Mouse (Mus musculus): ENCODE measurements at regions not wholly inside any gene's neighbourhood (a gene's known extent, or its start where the extent isn't known, plus 50 kb on each side); places are given as distances from the start of the nearest gene placed in this dataset.

DNA sequence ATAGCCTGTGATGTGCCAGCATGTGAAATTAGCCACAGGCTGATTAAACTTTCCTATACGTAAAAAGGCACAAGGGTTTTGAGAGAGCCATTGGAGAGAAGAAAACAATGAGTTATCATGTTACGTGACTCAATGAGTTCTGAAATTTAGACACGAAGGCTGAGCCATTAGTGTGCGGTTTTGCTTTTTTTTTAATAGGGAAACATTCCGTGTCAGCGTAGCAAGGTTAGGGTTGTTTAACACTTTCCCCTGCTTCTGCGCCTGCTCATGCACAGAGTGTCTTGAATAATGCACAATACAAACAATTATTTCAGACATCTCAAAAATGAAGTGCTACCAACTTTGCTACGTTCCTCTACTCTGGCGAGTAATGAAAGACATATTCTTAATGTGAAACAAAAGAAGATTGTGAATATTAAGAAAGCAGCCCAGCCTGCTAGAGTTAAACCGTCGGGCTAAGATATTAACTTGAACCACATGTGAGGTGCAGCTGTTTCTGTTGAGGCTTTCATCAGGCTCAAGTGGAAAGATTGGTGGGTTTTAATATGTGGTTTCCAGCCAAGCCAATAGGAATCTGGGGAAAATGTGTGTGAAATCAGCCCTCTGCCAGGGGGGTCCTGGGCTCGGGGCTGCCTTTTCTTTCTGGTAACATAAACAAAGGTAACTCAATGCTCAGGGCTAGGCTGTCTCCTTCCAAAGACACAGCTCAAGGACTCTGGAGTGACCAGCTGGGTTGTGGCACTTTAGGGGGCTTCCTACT, 287.2 kb downstream of the Slc4a3 start:
- Histone ChIP-seq H3K27ac (ENCODE audit: insufficient read depth, low read depth, low read length) (no peak overlapping the region), H3K4me3 (ENCODE audit: low read depth, low read length) (no peak overlapping the region), H3K36me3 (ENCODE audit: control insufficient read depth, insufficient read depth, low read length) (no peaks in the 10 kb centered on the region), H3K27me3 (ENCODE audit: control insufficient read depth, insufficient read depth, low read length) (no peaks in the 10 kb centered on the region), H3K4me1 (ENCODE audit: control insufficient read depth, insufficient read depth, insufficient read length, low read length) (no peaks in the 10 kb centered on the region)
- 76% methylated on average over 12 of the region's 12 CpGs for WGBS
- TF ChIP-seq CTCF (IDR thresholded peaks at IDR 0.05; ENCODE audit: extremely low read depth, insufficient read length, insufficient replicate concordance, low read depth, low read length) = no peak
- TF ChIP-seq POLR2A (IDR thresholded peaks at IDR 0.05; ENCODE audit: low read depth, low read length) = no peak

DNA sequence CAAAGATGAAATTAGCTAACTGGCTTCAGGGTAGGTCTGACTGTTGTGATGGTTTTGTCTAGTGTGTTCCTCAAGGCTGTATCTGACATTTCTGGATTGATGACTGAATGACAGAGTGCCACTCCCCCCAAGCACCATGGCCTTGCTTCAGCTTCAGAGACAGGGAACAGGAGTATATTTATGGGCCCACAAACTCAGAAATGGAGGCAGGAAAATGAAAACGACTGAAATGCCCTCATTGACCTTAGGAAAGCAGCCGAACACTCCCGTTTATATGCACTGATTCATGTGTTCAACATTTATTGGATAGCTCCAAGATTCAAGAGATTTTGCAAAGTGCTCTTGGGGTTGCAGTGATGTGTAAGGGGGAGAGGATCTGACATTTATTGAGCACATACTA, 288.3 kb downstream of the Slc4a3 start:
- H3K4me1 ChIP-seq (ENCODE audit: control insufficient read depth, insufficient read depth, insufficient read length, low read length) = no peaks in the 10 kb centered on the region
- H3K4me3 ChIP-seq (ENCODE audit: low read depth, low read length) = no peak overlapping the region
- TF ChIP-seq POLR2A (IDR thresholded peaks at IDR 0.05; ENCODE audit: low read depth, low read length) (no peak), CTCF (IDR thresholded peaks at IDR 0.05; ENCODE audit: extremely low read depth, insufficient read length, insufficient replicate concordance, low read depth, low read length) (no peak)
- H3K27me3 ChIP-seq (ENCODE audit: control insufficient read depth, insufficient read depth, low read length) = no peaks in the 10 kb centered on the region
- no peak overlapping the region for H3K27ac ChIP-seq (ENCODE audit: insufficient read depth, low read depth, low read length)
- 71% methylated on average over 3 of the region's 3 CpGs for WGBS
- H3K36me3 ChIP-seq (ENCODE audit: control insufficient read depth, insufficient read depth, low read length) = no peaks in the 10 kb centered on the region

DNA sequence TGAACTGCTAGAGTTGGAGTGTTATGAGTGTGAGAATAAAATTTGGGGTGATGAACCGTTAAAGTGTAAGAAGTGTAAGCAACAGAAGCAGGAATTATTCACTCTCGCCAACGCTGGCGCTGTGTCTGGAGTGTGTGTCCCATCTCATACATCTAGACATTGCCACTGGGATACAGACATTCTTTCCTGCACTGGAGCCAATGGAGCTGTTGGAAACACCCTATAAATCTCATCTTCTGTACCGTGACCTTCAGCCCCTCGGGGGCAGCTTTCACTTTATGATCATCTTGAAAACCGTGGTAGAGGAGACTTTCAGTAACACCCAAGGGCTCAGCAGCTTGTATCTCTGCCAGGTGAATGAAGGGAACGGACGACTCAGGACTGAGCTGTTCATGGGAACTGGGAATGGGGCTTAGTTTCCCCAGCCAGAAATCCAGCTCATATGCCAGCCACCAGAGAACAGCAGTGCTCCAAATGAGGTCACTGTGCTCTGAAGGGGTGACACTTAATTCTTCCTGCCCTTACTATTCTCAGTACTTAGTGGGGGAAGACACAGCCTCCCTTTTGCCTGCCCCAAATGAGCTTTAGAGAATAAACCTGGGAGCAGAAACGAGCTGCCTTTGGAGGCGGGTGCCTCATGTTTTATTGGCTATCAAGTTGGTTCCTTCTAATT, 293.6 kb downstream of the Slc4a3 start:
- Histone ChIP-seq H3K36me3 (ENCODE audit: control insufficient read depth, insufficient read depth, low read length) (no peaks in the 10 kb centered on the region), H3K27me3 (ENCODE audit: control insufficient read depth, insufficient read depth, low read length) (no peaks in the 10 kb centered on the region), H3K4me3 (ENCODE audit: low read depth, low read length) (no peak overlapping the region), H3K27ac (ENCODE audit: insufficient read depth, low read depth, low read length) (no peak overlapping the region), H3K4me1 (ENCODE audit: control insufficient read depth, insufficient read depth, insufficient read length, low read length) (no peaks in the 10 kb centered on the region)
- 79% methylated on average over 11 of the region's 11 CpGs for WGBS
- TF ChIP-seq CTCF (IDR thresholded peaks at IDR 0.05; ENCODE audit: extremely low read depth, insufficient read length, insufficient replicate concordance, low read depth, low read length) (no peak), POLR2A (IDR thresholded peaks at IDR 0.05; ENCODE audit: low read depth, low read length) (no peak)

- no peak overlapping the region for H3K4me3 ChIP-seq (ENCODE audit: low read depth, low read length)
- 69% methylated on average over 4 of the region's 4 CpGs for WGBS
- no peaks in the 10 kb centered on the region for H3K4me1 ChIP-seq (ENCODE audit: control insufficient read depth, insufficient read depth, insufficient read length, low read length)
- no peaks in the 10 kb centered on the region for H3K36me3 ChIP-seq (ENCODE audit: control insufficient read depth, insufficient read depth, low read length)
- H3K27ac ChIP-seq (ENCODE audit: insufficient read depth, low read depth, low read length) = no peak overlapping the region
- TF ChIP-seq CTCF (IDR thresholded peaks at IDR 0.05; ENCODE audit: extremely low read depth, insufficient read length, insufficient replicate concordance, low read depth, low read length) (no peak), POLR2A (IDR thresholded peaks at IDR 0.05; ENCODE audit: low read depth, low read length) (no peak)
- H3K27me3 ChIP-seq (ENCODE audit: control insufficient read depth, insufficient read depth, low read length) = no peaks in the 10 kb centered on the region
Observed at GRCm38 (mm10) chr1:75842396-75842795, 296.3 kb downstream of the Slc4a3 start.

DNA sequence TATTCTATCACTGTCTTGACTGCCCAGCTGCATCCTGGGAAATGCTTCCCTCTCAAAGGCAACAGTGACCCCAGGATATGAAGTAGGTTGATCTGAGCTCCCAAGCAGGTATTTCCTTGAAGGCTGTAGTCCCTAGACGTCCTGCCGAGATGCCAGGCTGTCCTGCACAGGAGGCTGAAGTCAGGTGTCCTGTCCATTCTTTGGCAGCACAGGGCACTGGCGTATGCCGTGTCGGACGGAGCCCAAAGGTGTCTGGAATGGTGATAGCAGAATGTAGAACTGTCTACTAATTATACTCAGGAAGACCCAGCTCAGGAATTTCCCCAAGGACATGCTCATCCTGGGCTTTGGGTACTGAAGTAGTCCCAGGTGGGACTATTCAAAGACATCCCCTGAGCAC, 297.3 kb downstream of the Slc4a3 start:
- WGBS = 93% methylated on average over 6 of the region's 6 CpGs
- Histone ChIP-seq H3K36me3 (ENCODE audit: control insufficient read depth, insufficient read depth, low read length) (no peaks in the 10 kb centered on the region), H3K4me3 (ENCODE audit: low read depth, low read length) (no peak overlapping the region), H3K4me1 (ENCODE audit: control insufficient read depth, insufficient read depth, insufficient read length, low read length) (no peaks in the 10 kb centered on the region), H3K27me3 (ENCODE audit: control insufficient read depth, insufficient read depth, low read length) (no peaks in the 10 kb centered on the region), H3K27ac (ENCODE audit: insufficient read depth, low read depth, low read length) (no peak overlapping the region)
- no peak for TF ChIP-seq CTCF (IDR thresholded peaks at IDR 0.05; ENCODE audit: extremely low read depth, insufficient read length, insufficient replicate concordance, low read depth, low read length)
- TF ChIP-seq POLR2A (IDR thresholded peaks at IDR 0.05; ENCODE audit: low read depth, low read length) = no peak

GRCm38 (mm10) chr1:75844123-75844522, 298.1 kb downstream of the Slc4a3 start:
- H3K4me1 ChIP-seq (ENCODE audit: control insufficient read depth, insufficient read depth, insufficient read length, low read length) = no peaks in the 10 kb centered on the region
- no peaks in the 10 kb centered on the region for H3K27me3 ChIP-seq (ENCODE audit: control insufficient read depth, insufficient read depth, low read length)
- whole genome bisulfite sequencing = 84% methylated on average over 10 of the region's 10 CpGs
- no peaks in the 10 kb centered on the region for H3K36me3 ChIP-seq (ENCODE audit: control insufficient read depth, insufficient read depth, low read length)
- TF ChIP-seq POLR2A (IDR thresholded peaks at IDR 0.05; ENCODE audit: low read depth, low read length) (no peak), CTCF (IDR thresholded peaks at IDR 0.05; ENCODE audit: extremely low read depth, insufficient read length, insufficient replicate concordance, low read depth, low read length) (no peak)
- H3K4me3 ChIP-seq (ENCODE audit: low read depth, low read length) = no peak overlapping the region
- no peak overlapping the region for H3K27ac ChIP-seq (ENCODE audit: insufficient read depth, low read depth, low read length)

DNA sequence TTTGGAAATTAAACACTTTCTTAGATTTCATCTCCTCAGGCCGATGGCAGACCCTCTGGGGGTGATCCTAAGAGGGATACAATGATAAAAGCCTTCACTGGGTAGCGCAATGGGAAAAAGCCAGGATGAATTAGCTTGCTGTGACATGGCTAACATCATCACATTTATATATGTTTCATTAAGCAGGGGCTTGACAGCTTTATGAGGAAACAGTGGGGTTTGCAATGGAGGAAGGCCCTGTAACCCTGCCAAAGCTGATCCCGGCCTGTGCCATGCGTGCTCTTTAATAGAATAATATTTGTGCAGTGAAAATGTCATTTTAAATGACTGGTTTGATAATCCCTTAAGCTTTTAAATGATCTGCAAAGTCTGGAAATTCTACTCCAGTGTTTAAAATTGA, 298.5 kb downstream of the Slc4a3 start:
- TF ChIP-seq CTCF (IDR thresholded peaks at IDR 0.05; ENCODE audit: extremely low read depth, insufficient read length, insufficient replicate concordance, low read depth, low read length) = no peak
- no peaks in the 10 kb centered on the region for H3K4me1 ChIP-seq (ENCODE audit: control insufficient read depth, insufficient read depth, insufficient read length, low read length)
- H3K36me3 ChIP-seq (ENCODE audit: control insufficient read depth, insufficient read depth, low read length) = no peaks in the 10 kb centered on the region
- WGBS = 74% methylated on average over 4 of the region's 4 CpGs
- no peak overlapping the region for H3K4me3 ChIP-seq (ENCODE audit: low read depth, low read length)
- no peak overlapping the region for H3K27ac ChIP-seq (ENCODE audit: insufficient read depth, low read depth, low read length)
- no peaks in the 10 kb centered on the region for H3K27me3 ChIP-seq (ENCODE audit: control insufficient read depth, insufficient read depth, low read length)
